Mouse (Mus musculus) CH12.LX (cell line): ENCODE results near the gene Ptprcap. TPM values are rescaled to one million over a fixed set of nuclear protein-coding genes. Genes with fewer than 3 reads are reported as not detected.

Source experiments
- DNase-seq: peaks from one replicate; pipeline ENCODE4 v3.0.0-alpha.2; 2013; ENCODE audit errors: extremely low read depth
- H3K27ac ChIP-seq: 2 replicates; pipeline ENCODE4 v1.5.1; 2012; ENCODE audit warnings: low read depth, mild to moderate bottlenecking, control low read depth, moderate library complexity; ENCODE audit not compliant: insufficient read depth
- H3K27me3 ChIP-seq: replicated peaks from 2 replicates; pipeline ENCODE3; 2012; ENCODE audit warnings: inconsistent platforms
- H3K36me3 ChIP-seq, 2 experiments: replicated peaks in 1 of 2; 2 replicates each; pipeline versions ENCODE3 to v1.6.1; 2012; ENCODE audit warnings: inconsistent platforms in 1 of 2, low read length in 1 of 2, mild to moderate bottlenecking in 1 of 2, mixed read lengths in 1 of 2, moderate library complexity in 1 of 2; ENCODE audit not compliant: control insufficient read depth in 1 of 2, insufficient read depth in 1 of 2
- H3K4me1 ChIP-seq, 2 experiments: 2 replicates each; pipeline ENCODE4 v1.6.1; 2012; ENCODE audit warnings: inconsistent platforms in 1 of 2, moderate library complexity in 1 of 2; ENCODE audit not compliant: insufficient read depth in 2 of 2, control insufficient read depth in 1 of 2
- H3K4me2 ChIP-seq: 2 replicates; pipeline ENCODE4 v1.6.1; 2012; ENCODE audit warnings: low read depth, mild to moderate bottlenecking, control low read depth; ENCODE audit not compliant: poor library complexity, insufficient read depth, severe bottlenecking
- H3K4me3 ChIP-seq, 3 experiments: fragments of 150-350 bp in 1 of 3; sonication (generic) in 1 of 3; replicated peaks in 1 of 3; 2 replicates each; pipeline versions ENCODE3 to v1.5.1; 2011 to 2012; ENCODE audit warnings: low read depth in 2 of 3, low read length in 2 of 3, mild to moderate bottlenecking in 2 of 3, moderate library complexity in 2 of 3, control low read depth in 1 of 3, improper control_type of control experiment in 1 of 3, inconsistent platforms in 1 of 3, mixed read lengths in 1 of 3; ENCODE audit not compliant: poor library complexity in 1 of 3
- H3K79me2 ChIP-seq: replicated peaks from 2 replicates; pipeline ENCODE4 v1.6.1; 2012; ENCODE audit warnings: mild to moderate bottlenecking, moderate library complexity; ENCODE audit not compliant: control insufficient read depth, poor library complexity, insufficient read depth, severe bottlenecking; ENCODE audit errors: extremely low read depth
- H3K9ac ChIP-seq: 2 replicates; pipeline ENCODE4 v1.6.1; 2012; ENCODE audit warnings: low read depth, mild to moderate bottlenecking, control low read depth, moderate library complexity; ENCODE audit not compliant: insufficient read depth
- H3K9me3 ChIP-seq: replicated peaks from 2 replicates; pipeline ENCODE3; 2012; ENCODE audit warnings: low read length, inconsistent platforms, mixed read lengths
- BHLHE40 ChIP-seq: IDR thresholded peaks from 2 replicates; pipeline ENCODE4 v1.6.1; 2011; ENCODE audit warnings: mild to moderate bottlenecking, low read depth, low read length, improper control_type of control experiment
- CHD1 ChIP-seq: IDR thresholded peaks from 2 replicates; pipeline ENCODE4 v1.6.1; 2012; ENCODE audit warnings: low read depth, low read length, improper control_type of control experiment, inconsistent platforms
- CHD2 ChIP-seq: IDR thresholded peaks from 2 replicates; pipeline ENCODE4 v1.6.1; 2011; ENCODE audit warnings: low read length, improper control_type of control experiment
- CTCF ChIP-seq, 2 experiments: IDR thresholded peaks in 1 of 2; conservative IDR thresholded peaks in 1 of 2; 2 replicates each; pipeline ENCODE4 v1.5.1; 2011 to 2012; ENCODE audit warnings: low read depth in 2 of 2, low read length in 2 of 2, improper control_type of control experiment in 1 of 2, inconsistent platforms in 1 of 2, mild to moderate bottlenecking in 1 of 2, moderate library complexity in 1 of 2
- ELF1 ChIP-seq: IDR thresholded peaks from 2 replicates; pipeline ENCODE4 v1.6.1; 2014; ENCODE audit warnings: low read depth, mild to moderate bottlenecking, inconsistent platforms, low read length, improper control_type of control experiment
- IRF4 ChIP-seq: IDR thresholded peaks from 2 replicates; pipeline ENCODE4 v1.6.1; 2014; ENCODE audit warnings: low read depth, mild to moderate bottlenecking, inconsistent platforms, low read length, improper control_type of control experiment
- JUN ChIP-seq: IDR thresholded peaks from 2 replicates; pipeline ENCODE4 v1.6.1; 2011; ENCODE audit warnings: low read depth, mild to moderate bottlenecking, low read length, improper control_type of control experiment, moderate library complexity; ENCODE audit not compliant: insufficient read depth
- MAX ChIP-seq: IDR thresholded peaks from 2 replicates; pipeline ENCODE4 v1.6.1; 2011; ENCODE audit warnings: low read length, improper control_type of control experiment
- MEF2A ChIP-seq: IDR thresholded peaks from 2 replicates; pipeline ENCODE4 v1.6.1; 2014; ENCODE audit warnings: low read depth, mild to moderate bottlenecking, inconsistent platforms, low read length, improper control_type of control experiment, borderline replicate concordance
- MXI1 ChIP-seq: IDR thresholded peaks from 2 replicates; pipeline ENCODE4 v1.6.1; 2011; ENCODE audit warnings: mild to moderate bottlenecking, low read depth, low read length, improper control_type of control experiment
- MYC ChIP-seq: IDR thresholded peaks from 2 replicates; pipeline ENCODE4 v1.6.1; 2011; ENCODE audit warnings: low read depth, mild to moderate bottlenecking, improper control_type of control experiment, low read length
- NELFE ChIP-seq: IDR thresholded peaks from 2 replicates; pipeline ENCODE4 v1.6.1; 2011; ENCODE audit warnings: low read depth, low read length, improper control_type of control experiment
- NRF1 ChIP-seq: IDR thresholded peaks from 2 replicates; pipeline ENCODE4 v1.6.1; 2014; ENCODE audit warnings: low read depth, mild to moderate bottlenecking, inconsistent platforms, low read length, improper control_type of control experiment, moderate library complexity
- PAX5 ChIP-seq: IDR thresholded peaks from 2 replicates; pipeline ENCODE4 v1.6.1; 2012; ENCODE audit warnings: low read length, inconsistent platforms, mixed read lengths
- POLR2AphosphoS2 ChIP-seq: IDR thresholded peaks from 2 replicates; pipeline ENCODE4 v1.6.1; 2011; ENCODE audit warnings: low read depth, low read length, improper control_type of control experiment
- RAD21 ChIP-seq: IDR thresholded peaks from 2 replicates; pipeline ENCODE4 v1.6.1; 2011; ENCODE audit warnings: low read depth, mild to moderate bottlenecking, low read length, improper control_type of control experiment, moderate library complexity
- RCOR1 ChIP-seq: conservative IDR thresholded peaks from 2 replicates; pipeline ENCODE4 v1.6.1; 2012; ENCODE audit warnings: low read depth, mild to moderate bottlenecking, inconsistent platforms, low read length, improper control_type of control experiment
- TCF12 ChIP-seq: IDR thresholded peaks from 2 replicates; pipeline ENCODE4 v1.6.1; 2014; ENCODE audit warnings: low read depth, mild to moderate bottlenecking, inconsistent platforms, low read length, improper control_type of control experiment
- UBTF ChIP-seq: IDR thresholded peaks from 2 replicates; pipeline ENCODE4 v1.6.1; 2012; ENCODE audit warnings: low read depth, mild to moderate bottlenecking, inconsistent platforms, low read length, improper control_type of control experiment, moderate library complexity
- ZKSCAN1 ChIP-seq: IDR thresholded peaks from 2 replicates; pipeline ENCODE4 v1.6.1; 2012; ENCODE audit warnings: low read depth, inconsistent platforms, low read length, improper control_type of control experiment, borderline replicate concordance
- ZMIZ1 ChIP-seq: IDR thresholded peaks from 2 replicates; pipeline ENCODE4 v1.6.1; 2012; ENCODE audit warnings: low read depth, mild to moderate bottlenecking, inconsistent platforms, low read length, improper control_type of control experiment
- dilution Hi-C: fragments of 300-500 bp; cut with MboI; formaldehyde crosslinking; loops from 2 replicates; pipeline ENCODE4 v1.14.3; 2020; ENCODE audit warnings: low sequenced_read_pairs; ENCODE audit not compliant: extremely low pct_unique_long_range_greater_than_20kb, extremely low pct_ligation_motif_present
- in situ Hi-C: fragments of 300-500 bp; cut with MboI; formaldehyde crosslinking; loops from 3 replicates; pipeline ENCODE4 v1.14.3; 2019; ENCODE audit warnings: low sequenced_read_pairs, low pct_ligation_motif_present, low pct_unique_long_range_greater_than_20kb, mixed read lengths
- polyA plus RNA-seq: library from polyadenylated mRNA; unstranded; fragments of >175 nt; gene quantifications from 2 replicates; pipeline ENCODE4 v1.2.1, GENCODE M21; 2012; ENCODE audit warnings: low read depth; ENCODE audit not compliant: insufficient read length
- total RNA-seq, 2 experiments: library from RNA; depleted of rRNA; stranded (reverse); fragments of 300-350 nt in 1 of 2; fragments of >200 nt in 1 of 2; gene quantifications; 2 replicates each; pipeline ENCODE4 v1.2.3; 2012 to 2014

Ptprcap gene
- total and polyA plus RNA-seq, 3 experiments: 343 to 447 (median 438) TPM

DNA sequence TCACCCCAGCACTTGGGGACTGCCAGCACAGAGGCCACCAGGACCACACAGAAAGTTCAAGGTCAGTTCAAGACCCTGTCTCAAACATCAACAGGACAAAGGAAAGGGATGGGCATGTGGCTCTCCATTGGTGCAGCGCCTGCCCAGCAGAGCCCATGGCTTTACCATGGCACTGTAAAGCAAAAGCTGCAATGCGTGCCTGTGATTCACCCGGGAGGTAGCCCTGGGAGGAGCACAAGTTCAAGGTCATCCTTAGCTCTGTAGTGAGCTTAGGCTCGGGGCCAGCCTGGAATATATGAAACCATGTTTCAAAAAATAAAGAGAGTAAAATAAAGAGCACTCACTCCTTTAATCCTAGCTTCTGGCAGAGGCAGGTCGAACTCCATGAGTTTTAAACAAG, 1.5 kb upstream of the Ptprcap start:
- no peak for TF ChIP-seq PAX5
- TF ChIP-seq CTCF (conservative IDR thresholded peaks at IDR 0.05 in 1 of 2, IDR thresholded peaks at IDR 0.05 in 1 of 2; ENCODE audit: low read depth in 2 of 2, low read length in 2 of 2): no peak
- no peak for TF ChIP-seq JUN
- TF ChIP-seq RCOR1: no peak
- H3K9ac ChIP-seq: no peak overlapping the region
- dilution Hi-C loops (no loop called here), in situ Hi-C loops (no loop called here)
- H3K79me2 ChIP-seq: peaks cover 35% of the 10 kb centered on the region
- H3K9me3 ChIP-seq: no peaks in the 10 kb centered on the region
- H3K4me3 ChIP-seq: no peak overlapping the region
- peaks cover 39 to 59% of the 10 kb centered on the region in 2 experiments for H3K36me3 ChIP-seq
- no peaks in the 10 kb centered on the region for H3K27me3 ChIP-seq
- H3K4me2 ChIP-seq: no peak overlapping the region
- peak overlapping the region; percentile 5; the same call in 1 of the 2 replicates for H3K27ac ChIP-seq
- H3K4me1 ChIP-seq: peaks cover 42 to 69% of the 10 kb centered on the region in 2 experiments
- DNase-seq: no peak

DNA sequence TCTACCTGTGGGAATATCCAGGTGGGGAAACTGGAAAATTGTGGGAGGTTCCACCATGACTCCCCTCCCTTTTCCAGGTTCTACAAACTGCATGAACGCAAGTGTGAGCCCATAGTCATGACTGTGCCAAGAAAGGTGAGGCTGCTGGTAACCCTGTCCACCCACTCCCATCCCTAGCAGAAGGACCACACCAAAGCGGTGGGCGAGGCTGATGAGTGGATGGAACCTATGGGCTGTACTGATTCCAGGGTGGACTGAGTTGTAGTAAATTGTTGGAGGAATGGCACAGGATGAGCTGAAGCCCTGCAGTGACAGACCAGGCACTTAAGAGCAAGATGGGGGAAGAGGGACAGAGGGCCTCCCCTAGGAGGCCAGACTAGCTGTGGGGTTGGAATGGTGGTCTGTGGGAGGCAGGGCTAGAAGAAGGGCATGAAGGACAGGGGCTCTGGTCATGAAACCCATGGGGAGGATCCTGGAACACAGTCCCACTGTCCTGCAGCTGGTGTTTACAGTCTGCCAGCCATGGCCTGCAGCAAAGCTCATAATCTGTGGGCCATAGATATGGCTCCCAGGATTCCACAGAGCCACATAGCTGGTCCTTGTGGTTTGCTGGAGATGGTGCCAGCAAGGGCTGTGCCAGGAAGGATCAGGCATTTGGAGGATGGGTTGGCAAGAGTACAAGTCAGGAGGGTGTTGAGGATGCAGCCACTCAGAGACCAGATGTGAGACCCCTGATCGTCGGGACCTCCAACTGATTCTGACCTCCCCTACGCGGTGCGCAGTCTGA, 766 bp upstream of the Ptprcap start:
- Histone ChIP-seq H3K4me3 (no peak overlapping the region), H3K9me3 (no peaks in the 10 kb centered on the region), H3K27ac (peak overlapping the region; percentile 14; the same call in 1 of the 2 replicates), H3K36me3 (peaks cover 46 to 66% of the 10 kb centered on the region in 2 experiments), H3K4me2 (no peak overlapping the region), H3K4me1 (peaks cover 37 to 69% of the 10 kb centered on the region in 2 experiments), H3K27me3 (no peaks in the 10 kb centered on the region), H3K9ac (no peak overlapping the region), H3K79me2 (peaks cover 35% of the 10 kb centered on the region)
- in situ Hi-C loops: no loop called here
- dilution Hi-C loops: no loop called here
- TF ChIP-seq NELFE (no peak), MYC (no peak), CHD2 (no peak), ZMIZ1 (no peak), IRF4 (no peak), ZKSCAN1 (no peak), NRF1 (no peak), POLR2AphosphoS2 (no peak), ELF1 (no peak), MEF2A (no peak), PAX5 (no peak), MXI1 (no peak), JUN (no peak), UBTF (no peak), MAX (no peak), RAD21 (no peak), CHD1 (no peak), BHLHE40 (no peak), TCF12 (no peak), RCOR1 (no peak)
- TF ChIP-seq, all 38 proteins: peak for 0
- DNase-seq: no peak
